Mouse (Mus musculus) myocyte (in vitro differentiated cells): ENCODE measurements around the gene Gga1. TPM values are rescaled to one million over a fixed set of nuclear protein-coding genes. Genes with fewer than 3 reads are reported as not detected.

Experiments used
- H3K27me3 ChIP-seq: one replicate; pipeline ENCODE4 v1.6.1; 2011; ENCODE audit not compliant: control insufficient read depth, insufficient read depth, insufficient read length
- H3K36me3 ChIP-seq: one replicate; pipeline ENCODE4 v1.6.1; 2011; ENCODE audit not compliant: control insufficient read depth, insufficient read depth
- H3K4me2 ChIP-seq: one replicate; pipeline ENCODE4 v1.6.1; 2011; ENCODE audit warnings: low read depth, control low read depth
- H3K4me3 ChIP-seq: one replicate; pipeline ENCODE4 v1.5.1; 2011; ENCODE audit warnings: mild to moderate bottlenecking, control low read depth, moderate library complexity
- H3K79me2 ChIP-seq: one replicate; pipeline ENCODE4 v1.6.1; 2011; ENCODE audit not compliant: control insufficient read depth, insufficient read depth
- H3ac ChIP-seq: one replicate; pipeline ENCODE4 v1.6.1; 2011; ENCODE audit not compliant: control insufficient read depth, insufficient read length
- CEBPB ChIP-seq: IDR thresholded peaks from 2 replicates; pipeline ENCODE4 v1.6.1; 2011; ENCODE audit warnings: mild to moderate bottlenecking, moderate library complexity; ENCODE audit not compliant: poor library complexity, insufficient read depth, severe bottlenecking
- E2F4 ChIP-seq: IDR thresholded peaks from one replicate; pipeline ENCODE4 v1.6.1; 2011; ENCODE audit warnings: mild to moderate bottlenecking, control low read depth, moderate library complexity; ENCODE audit not compliant: insufficient read depth
- MAX ChIP-seq: IDR thresholded peaks from one replicate; pipeline ENCODE4 v1.6.1; 2011; ENCODE audit warnings: low read depth, mild to moderate bottlenecking, control low read depth
- MYOD1 ChIP-seq, 3 experiments: IDR thresholded peaks; one replicate each; pipeline ENCODE4 v1.6.1; 2011; ENCODE audit warnings: control low read depth in 2 of 3, low read depth in 2 of 3, mild to moderate bottlenecking in 2 of 3, moderate library complexity in 1 of 3; ENCODE audit not compliant: insufficient read length in 2 of 3, control insufficient read depth in 1 of 3
- MYOG ChIP-seq, 3 experiments: IDR thresholded peaks; one replicate each; pipeline ENCODE4 v1.6.1; 2011; ENCODE audit warnings: control low read depth in 2 of 3, low read depth in 2 of 3, mild to moderate bottlenecking in 2 of 3; ENCODE audit not compliant: insufficient read length in 2 of 3, control insufficient read depth in 1 of 3, insufficient read depth in 1 of 3
- POLR2A ChIP-seq: IDR thresholded peaks from one replicate; pipeline ENCODE4 v1.6.1; 2011; ENCODE audit warnings: low read depth, mild to moderate bottlenecking, control low read depth, moderate library complexity; ENCODE audit not compliant: insufficient read length
- POLR2AphosphoS2 ChIP-seq: IDR thresholded peaks from one replicate; pipeline ENCODE4 v1.6.1; 2011; ENCODE audit warnings: low read depth, control low read depth; ENCODE audit not compliant: insufficient read length
- REST ChIP-seq: IDR thresholded peaks from one replicate; pipeline ENCODE4 v1.6.1; 2011; ENCODE audit warnings: mild to moderate bottlenecking, control low read depth, moderate library complexity; ENCODE audit not compliant: insufficient read depth, insufficient read length
- SRF ChIP-seq: IDR thresholded peaks from one replicate; pipeline ENCODE4 v1.6.1; 2011; ENCODE audit warnings: low read depth; ENCODE audit not compliant: control insufficient read depth, insufficient read length
- TCF12 ChIP-seq: IDR thresholded peaks from one replicate; pipeline ENCODE4 v1.6.1; 2011; ENCODE audit warnings: mild to moderate bottlenecking, control low read depth; ENCODE audit not compliant: poor library complexity, insufficient read depth, severe bottlenecking
- TCF3 ChIP-seq: IDR thresholded peaks from one replicate; pipeline ENCODE4 v1.6.1; 2011; ENCODE audit warnings: low read depth, control low read depth; ENCODE audit not compliant: insufficient read length
- USF1 ChIP-seq: IDR thresholded peaks from one replicate; pipeline ENCODE4 v1.6.1; 2011; ENCODE audit warnings: low read depth, mild to moderate bottlenecking, control low read depth, moderate library complexity
- polyA plus RNA-seq: library from polyadenylated mRNA; unstranded; fragments of >200 nt; fragmentation: generic; extraction: Trizol; gene quantifications from one replicate; pipeline ENCODE4 v1.2.1, GENCODE M21; 2012; ENCODE audit warnings: missing spikeins

Gene Gga1
- polyA plus RNA-seq, 1 experiment: 89.3 TPM

GRCm38 (mm10) chr15:78849485-78849884, 27.5 kb upstream of the Gga1 start:
- peaks cover 51% of the 10 kb centered on the region for H3K79me2 ChIP-seq
- no peak overlapping the region for H3ac ChIP-seq
- TF ChIP-seq SRF (no peak), MYOG (IDR thresholded peaks at IDR 0.05; ENCODE audit: control insufficient read depth in 1 of 3, insufficient read depth in 1 of 3, insufficient read length in 2 of 3, low read depth in 2 of 3) (no peak), E2F4 (no peak), CEBPB (no peak), REST (no peak), POLR2AphosphoS2 (no peak)
- H3K36me3 ChIP-seq: peaks cover 32% of the 10 kb centered on the region
- no peak overlapping the region for H3K4me2 ChIP-seq
- H3K27me3 ChIP-seq: no peaks in the 10 kb centered on the region
- no peak overlapping the region for H3K4me3 ChIP-seq

- Histone ChIP-seq H3K4me3 (no peak overlapping the region), H3K79me2 (peaks cover 43% of the 10 kb centered on the region), H3K4me2 (no peak overlapping the region), H3ac (no peak overlapping the region), H3K36me3 (peaks cover 32% of the 10 kb centered on the region), H3K27me3 (no peaks in the 10 kb centered on the region)
- TF ChIP-seq USF1 (no peak), POLR2A (peak; percentile 40), POLR2AphosphoS2 (peak; percentile 70), E2F4 (no peak)
These were observed 26.7 kb upstream of the Gga1 start for GRCm38 (mm10) chr15:78850059-78850824.

GRCm38 (mm10) chr15:78850944-78851343, 26.0 kb upstream of the Gga1 start:
- H3K36me3 ChIP-seq: peaks cover 32% of the 10 kb centered on the region
- peaks cover 36% of the 10 kb centered on the region for H3K79me2 ChIP-seq
- H3K27me3 ChIP-seq: no peaks in the 10 kb centered on the region
- no peak overlapping the region for H3ac ChIP-seq
- TF ChIP-seq TCF12 (no peak), MAX (no peak), POLR2A (peak; percentile 42), SRF (no peak), TCF3 (no peak), POLR2AphosphoS2 (peak; percentile 94), USF1 (no peak)
- no peak overlapping the region for H3K4me3 ChIP-seq
- peak overlapping the region; percentile 10 for H3K4me2 ChIP-seq

- Histone ChIP-seq H3K79me2 (peaks cover 29% of the 10 kb centered on the region), H3K27me3 (no peaks in the 10 kb centered on the region), H3K4me2 (peak overlapping the region; percentile 10), H3K4me3 (no peak overlapping the region), H3ac (no peak overlapping the region), H3K36me3 (peaks cover 26% of the 10 kb centered on the region)
- TF ChIP-seq MYOG (IDR thresholded peaks at IDR 0.05; ENCODE audit: control insufficient read depth in 1 of 3, insufficient read depth in 1 of 3, insufficient read length in 2 of 3, low read depth in 2 of 3): no peak
- TF ChIP-seq POLR2AphosphoS2: peak; percentile 92
- TF ChIP-seq TCF3: no peak
- no peak for TF ChIP-seq USF1
- peak; percentile 49 for TF ChIP-seq POLR2A
- no peak for TF ChIP-seq MYOD1 (IDR thresholded peaks at IDR 0.05; ENCODE audit: control insufficient read depth in 1 of 3, insufficient read length in 2 of 3, low read depth in 2 of 3)
These were observed 25.4 kb upstream of the Gga1 start for GRCm38 (mm10) chr15:78851505-78852153.

GRCm38 (mm10) chr15:78855303-78855965, 21.6 kb upstream of the Gga1 start, which contains the start of gene Lgals2:
Gene Lgals2, minus strand, starts transcription at chr15:78855529.
- H3K4me2 ChIP-seq: peak within 1 kb of the TSS; percentile 61
- no peaks in the 10 kb centered on the region for H3K27me3 ChIP-seq
- H3K36me3 ChIP-seq: no peaks in the 10 kb centered on the region
- no peak within 1 kb of the TSS for H3ac ChIP-seq
- TF ChIP-seq POLR2A (no peak), TCF3 (no peak), TCF12 (peak; percentile 13), MYOG (IDR thresholded peaks at IDR 0.05; ENCODE audit: control insufficient read depth in 1 of 3, insufficient read depth in 1 of 3, insufficient read length in 2 of 3, low read depth in 2 of 3) (peak in 1 of 3 experiments; percentile 24), MYOD1 (IDR thresholded peaks at IDR 0.05; ENCODE audit: control insufficient read depth in 1 of 3, insufficient read length in 2 of 3, low read depth in 2 of 3) (peak in 2 of 3 experiments; percentile 3 to 42), E2F4 (no peak), CEBPB (no peak), MAX (no peak), SRF (no peak), POLR2AphosphoS2 (peak; percentile 60)
- no peaks in the 10 kb centered on the region for H3K79me2 ChIP-seq
- H3K4me3 ChIP-seq: no peak within 1 kb of the TSS
